Mouse (Mus musculus) stomach, embryonic 14.5 days (tissue): ENCODE data around the gene Mthfd1l. TPM values are rescaled to one million over a fixed set of nuclear protein-coding genes. Genes with fewer than 3 reads are reported as not detected.

Source experiments
- ATAC-seq: fragments of 200-750 bp; cut with Nextera tagmentation; 2 replicates; pipeline ENCODE4 v1.8.0; 2017; ENCODE audit warnings: low read depth, moderate TSS enrichment; ENCODE audit not compliant: insufficient number of reproducible peaks, insufficient read depth, low FRiP score
- H3K27ac ChIP-seq: fragments of 300-500 bp; sonication (generic); 2 replicates; pipeline ENCODE4 v1.5.1; 2014; ENCODE audit warnings: mild to moderate bottlenecking, low read length, moderate library complexity, mixed read lengths
- H3K27me3 ChIP-seq: fragments of 300-500 bp; sonication (generic); 2 replicates; pipeline ENCODE4 v1.6.1; 2014; ENCODE audit warnings: low read length, control low read depth, mixed read lengths; ENCODE audit not compliant: control insufficient read depth, insufficient read depth
- H3K36me3 ChIP-seq: fragments of 300-500 bp; sonication (generic); 2 replicates; pipeline ENCODE4 v1.6.1; 2014; ENCODE audit warnings: mild to moderate bottlenecking, control low read depth, low read length, moderate library complexity, mixed read lengths; ENCODE audit not compliant: control insufficient read depth, insufficient read depth
- H3K4me1 ChIP-seq: fragments of 300-500 bp; sonication (generic); 2 replicates; pipeline ENCODE4 v1.6.1; 2014; ENCODE audit warnings: low read length, control low read depth, mixed read lengths; ENCODE audit not compliant: control insufficient read depth, insufficient read depth
- H3K4me2 ChIP-seq: fragments of 300-500 bp; sonication (generic); replicated peaks from 2 replicates; pipeline ENCODE4 v1.6.1; 2014; ENCODE audit warnings: low read depth, low read length, control low read depth
- H3K4me3 ChIP-seq: fragments of 300-500 bp; sonication (generic); 2 replicates; pipeline ENCODE4 v1.5.1; 2014; ENCODE audit warnings: low read depth, low read length, control low read depth
- H3K9ac ChIP-seq: fragments of 300-500 bp; sonication (generic); replicated peaks from 2 replicates; pipeline ENCODE4 v1.6.1; 2014; ENCODE audit warnings: low read depth, mild to moderate bottlenecking, control low read depth, low read length, moderate library complexity, mixed read lengths
- H3K9me3 ChIP-seq: fragments of 300-500 bp; sonication (generic); 2 replicates; pipeline ENCODE4 v1.6.1; 2016; ENCODE audit warnings: low read depth, low read length, control low read depth; ENCODE audit not compliant: control insufficient read depth
- WGBS: fragments of 180-500 bp; shearing (Covaris S2); extraction: QIAGEN DNeasy Blood & Tissue Kit; methylation state at CpG from one replicate; pipeline ENCODE4 v1.1.7; 2014; 5-methylcytosine and 5-hydroxymethylcytosine counted together
- polyA plus RNA-seq: library from polyadenylated mRNA; unstranded; fragments of >200 nt; fragmentation: Nextera tagmentation; extraction: Ambion mirVana; gene quantifications from 2 replicates; pipeline ENCODE4 v1.2.1, GENCODE M21; 2014

The Mthfd1l gene
- polyA plus RNA-seq, 1 experiment from 2014 or later: 16.3 TPM

GRCm38 (mm10) chr10:3942289-3942688 is 30.6 kb upstream of the Mthfd1l start:
- Histone ChIP-seq H3K36me3 (no peaks in the 10 kb centered on the region; the same call in 1 of the 2 replicates), H3K9me3 (no peaks in the 10 kb centered on the region), H3K27me3 (no peaks in the 10 kb centered on the region), H3K4me1 (0 out of 2 replicates have a peak, but pooled peaks cover 5% of the 10 kb centered on the region), H3K4me2 (no peak overlapping the region), H3K27ac (no peak overlapping the region), H3K4me3 (no peak overlapping the region), H3K9ac (no peak overlapping the region)
- 67% methylated on average over 6 of the region's 6 CpGs for WGBS
- ATAC-seq: no peak

- Histone ChIP-seq H3K4me3 (no peak overlapping the region), H3K4me1 (0 out of 2 replicates have a peak, but pooled peaks cover 5% of the 10 kb centered on the region), H3K9ac (no peak overlapping the region), H3K27me3 (no peaks in the 10 kb centered on the region), H3K36me3 (peaks cover 5% of the 10 kb centered on the region; the same call in 1 of the 2 replicates), H3K27ac (no peak overlapping the region), H3K4me2 (no peak overlapping the region), H3K9me3 (no peaks in the 10 kb centered on the region)
- ATAC-seq: no peak
- WGBS: 26% methylated on average over 10 of the region's 10 CpGs
Measured at GRCm38 (mm10) chr10:3943492-3944395, 29.2 kb upstream of the Mthfd1l start.

GRCm38 (mm10) chr10:3946871-3947270 is 26.0 kb upstream of the Mthfd1l start:
- H3K36me3 ChIP-seq: peaks cover 5% of the 10 kb centered on the region; the same call in 1 of the 2 replicates
- no peaks in the 10 kb centered on the region for H3K4me1 ChIP-seq
- H3K4me3 ChIP-seq: no peak overlapping the region
- no peaks in the 10 kb centered on the region for H3K9me3 ChIP-seq
- no peak overlapping the region for H3K27ac ChIP-seq
- no peak for ATAC-seq
- no peaks in the 10 kb centered on the region for H3K27me3 ChIP-seq
- no peak overlapping the region for H3K4me2 ChIP-seq
- 89% methylated on average over 17 of the region's 17 CpGs for WGBS
- H3K9ac ChIP-seq: no peak overlapping the region

- Histone ChIP-seq H3K9me3 (no peaks in the 10 kb centered on the region), H3K4me3 (no peak overlapping the region), H3K4me2 (no peak overlapping the region), H3K36me3 (peaks cover 5% of the 10 kb centered on the region; the same call in 1 of the 2 replicates), H3K27ac (no peak overlapping the region), H3K27me3 (no peaks in the 10 kb centered on the region), H3K9ac (no peak overlapping the region), H3K4me1 (no peaks in the 10 kb centered on the region)
- WGBS: 92% methylated on average over 7 of the region's 7 CpGs
- ATAC-seq: no peak
Measured at GRCm38 (mm10) chr10:3947346-3947745, 25.6 kb upstream of the Mthfd1l start.

DNA sequence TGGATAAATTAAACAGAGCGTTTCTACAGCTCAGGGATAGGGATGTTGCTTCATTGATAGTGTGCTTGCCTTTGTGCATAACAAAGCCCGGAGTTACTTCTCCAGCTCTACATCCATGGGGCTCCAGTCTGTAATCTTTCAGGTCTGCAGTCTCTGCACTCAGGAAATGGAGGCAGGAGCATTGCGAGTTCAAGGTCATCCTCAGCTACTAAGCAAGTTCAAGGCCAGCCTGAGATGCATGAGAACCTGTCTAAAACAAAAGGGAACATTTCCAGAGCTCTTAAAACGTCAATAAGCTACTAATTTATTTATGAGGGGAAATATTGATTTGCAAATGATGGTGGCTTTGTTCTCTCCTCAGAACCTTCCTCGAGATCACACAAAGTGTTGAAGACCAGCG is 23.6 kb upstream of the Mthfd1l start:
- H3K36me3 ChIP-seq: peaks cover 5% of the 10 kb centered on the region; the same call in 1 of the 2 replicates
- no peak overlapping the region for H3K9ac ChIP-seq
- 80% methylated on average over 6 of the region's 6 CpGs for WGBS
- no peaks in the 10 kb centered on the region for H3K4me1 ChIP-seq
- H3K27me3 ChIP-seq: no peaks in the 10 kb centered on the region
- no peak overlapping the region for H3K4me3 ChIP-seq
- no peak overlapping the region for H3K27ac ChIP-seq
- H3K9me3 ChIP-seq: no peaks in the 10 kb centered on the region
- H3K4me2 ChIP-seq: no peak overlapping the region
- ATAC-seq: no peak

- Histone ChIP-seq H3K9ac (no peak overlapping the region), H3K4me1 (no peaks in the 10 kb centered on the region), H3K27me3 (no peaks in the 10 kb centered on the region), H3K4me2 (no peak overlapping the region), H3K36me3 (peaks cover 18% of the 10 kb centered on the region; the same call in 1 of the 2 replicates), H3K9me3 (no peaks in the 10 kb centered on the region), H3K4me3 (no peak overlapping the region), H3K27ac (no peak overlapping the region)
- WGBS: 88% methylated on average over 22 of the region's 22 CpGs
- no peak for ATAC-seq
Measured at GRCm38 (mm10) chr10:3956471-3956870, 16.4 kb upstream of the Mthfd1l start.

- ATAC-seq: no peak
- WGBS: 71% methylated on average over 5 of the region's 5 CpGs
- Histone ChIP-seq H3K27ac (no peak overlapping the region), H3K27me3 (no peaks in the 10 kb centered on the region), H3K4me2 (no peak overlapping the region), H3K9me3 (no peaks in the 10 kb centered on the region), H3K4me1 (no peaks in the 10 kb centered on the region), H3K4me3 (no peak overlapping the region), H3K9ac (no peak overlapping the region), H3K36me3 (peaks cover 21% of the 10 kb centered on the region; the same call in 1 of the 2 replicates)
Measured at GRCm38 (mm10) chr10:3958591-3958990, 14.3 kb upstream of the Mthfd1l start.

DNA sequence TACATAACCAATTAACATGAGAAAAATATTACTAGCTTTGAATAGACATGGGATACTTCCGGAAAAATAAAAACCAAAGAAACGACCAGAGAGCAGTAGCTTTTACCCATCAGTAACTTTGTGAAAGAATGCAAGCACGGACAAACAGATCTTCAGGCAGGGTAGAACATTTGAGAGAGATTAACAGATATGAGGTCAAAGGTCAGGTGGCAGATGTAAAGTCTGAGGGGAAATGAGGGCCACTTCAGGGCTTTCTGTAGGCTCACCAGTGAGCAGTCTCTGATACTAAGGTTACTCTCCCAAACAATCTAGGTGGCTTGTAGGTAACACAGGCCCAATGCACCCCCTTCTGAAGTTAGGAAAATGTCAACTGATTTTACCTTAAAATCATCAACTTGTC is 3.9 kb upstream of the Mthfd1l start:
- Histone ChIP-seq H3K9ac (no peak overlapping the region), H3K4me1 (0 out of 2 replicates have a peak, but pooled peaks cover 6% of the 10 kb centered on the region), H3K36me3 (peaks cover 3% of the 10 kb centered on the region; the same call in 1 of the 2 replicates), H3K4me3 (no peak overlapping the region), H3K9me3 (no peaks in the 10 kb centered on the region), H3K27me3 (no peaks in the 10 kb centered on the region), H3K27ac (no peak overlapping the region), H3K4me2 (no peak overlapping the region)
- ATAC-seq: no peak
- 37% methylated on average over 3 of the region's 3 CpGs for WGBS
